Mouse (Mus musculus) neural tube, embryonic 12.5 days (tissue): ENCODE data around the gene Rad1. TPM values are rescaled to one million over a fixed set of nuclear protein-coding genes. Genes with fewer than 3 reads are reported as not detected.
"Not testable (repeated sequence)": the region's sequence is repeated elsewhere in the genome, so short reads cannot be mapped to it uniquely, and the experiment has no call there.

ENCODE experiments used
- ATAC-seq: fragments of 200-750 bp; cut with Nextera tagmentation; 2 replicates; pipeline ENCODE4 v1.8.0; 2017; ENCODE audit warnings: low read depth, mild to moderate bottlenecking, moderate TSS enrichment, moderate library complexity; ENCODE audit not compliant: low FRiP score
- H3K27ac ChIP-seq: fragments of 300-500 bp; sonication (generic); 2 replicates; pipeline ENCODE4 v1.5.1; 2016
- H3K27me3 ChIP-seq: fragments of 300-500 bp; sonication (generic); replicated peaks from 2 replicates; pipeline ENCODE4 v1.6.1; 2016; ENCODE audit warnings: mild to moderate bottlenecking
- H3K36me3 ChIP-seq: fragments of 300-500 bp; sonication (generic); 2 replicates; pipeline ENCODE4 v1.6.1; 2016; ENCODE audit warnings: mild to moderate bottlenecking
- H3K4me1 ChIP-seq: fragments of 300-500 bp; sonication (generic); 2 replicates; pipeline ENCODE4 v1.6.1; 2016
- H3K4me2 ChIP-seq: fragments of 300-500 bp; sonication (generic); replicated peaks from 2 replicates; pipeline ENCODE4 v1.6.1; 2016; ENCODE audit warnings: mild to moderate bottlenecking
- H3K4me3 ChIP-seq: fragments of 300-500 bp; sonication (generic); 2 replicates; pipeline ENCODE4 v1.5.1; 2016
- H3K9ac ChIP-seq: fragments of 300-500 bp; sonication (generic); 2 replicates; pipeline ENCODE4 v1.6.1; 2016; ENCODE audit warnings: mild to moderate bottlenecking
- H3K9me3 ChIP-seq: fragments of 300-500 bp; sonication (generic); 2 replicates; pipeline ENCODE4 v1.6.1; 2016; ENCODE audit warnings: mild to moderate bottlenecking
- WGBS: fragments of 180-500 bp; shearing (Covaris S2); methylation state at CpG from one replicate; pipeline ENCODE4 v1.1.7; 2016; 5-methylcytosine and 5-hydroxymethylcytosine counted together
- polyA plus RNA-seq: library from polyadenylated mRNA; unstranded; fragments of >200 nt; fragmentation: Nextera tagmentation; extraction: Ambion mirVana; gene quantifications from 2 replicates; pipeline ENCODE4 v1.2.1, GENCODE M21; 2016

The Rad1 gene
- polyA plus RNA-seq, 1 experiment from 2014 or later, result 37.6 TPM

DNA sequence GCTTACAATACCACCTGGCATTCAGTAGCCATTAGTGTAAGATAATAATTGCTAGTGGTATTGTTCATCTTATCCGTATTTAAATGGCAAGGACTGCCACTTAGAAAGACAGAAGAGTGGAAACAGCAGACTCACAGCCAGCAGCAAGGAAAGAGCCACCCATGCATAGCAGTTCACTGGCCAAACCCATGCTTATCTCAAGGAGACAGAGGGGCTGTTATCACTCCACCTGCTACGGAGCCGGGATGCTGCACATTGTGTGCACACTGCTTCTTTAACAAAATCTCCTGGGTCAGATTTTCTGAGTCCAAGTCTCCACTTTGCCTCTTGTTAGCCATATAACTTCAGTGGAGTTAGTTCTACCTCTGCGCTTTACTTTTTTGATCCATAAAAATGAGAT is 45.5 kb downstream of the Rad1 start:
- no peaks in the 10 kb centered on the region for H3K36me3 ChIP-seq
- H3K9me3 ChIP-seq, result no peaks in the 10 kb centered on the region
- H3K4me2 ChIP-seq, result no peak overlapping the region
- WGBS, result 88% methylated on average over 4 of the region's 4 CpGs
- H3K4me3 ChIP-seq, result no peak overlapping the region
- H3K4me1 ChIP-seq, result no peaks in the 10 kb centered on the region
- no peak overlapping the region for H3K9ac ChIP-seq
- H3K27me3 ChIP-seq, result no peaks in the 10 kb centered on the region
- no peak for ATAC-seq
- H3K27ac ChIP-seq, result no peak overlapping the region

DNA sequence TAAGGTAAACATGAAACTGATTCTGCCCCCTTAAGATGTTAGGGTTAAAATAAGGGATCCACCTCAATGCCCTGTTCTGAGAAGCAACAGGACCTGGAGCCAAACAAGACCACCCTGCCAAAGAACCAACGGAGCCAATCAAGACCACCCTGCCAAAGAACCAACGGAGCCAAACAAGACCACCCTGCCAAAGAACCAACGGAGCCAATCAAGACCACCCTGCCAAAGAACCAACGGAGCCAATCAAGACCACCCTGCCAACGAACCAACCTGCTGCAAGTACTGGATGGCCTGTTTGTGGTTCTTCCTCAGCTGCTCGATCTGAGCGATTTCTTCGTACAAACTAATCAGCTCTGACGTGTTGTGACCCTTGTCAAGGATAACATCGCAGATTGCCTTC is 47.5 kb downstream of the Rad1 start:
- H3K9me3 ChIP-seq, ATAC-seq, H3K9ac ChIP-seq, H3K4me3 ChIP-seq, H3K36me3 ChIP-seq, H3K27ac ChIP-seq, H3K4me1 ChIP-seq, H3K4me2 ChIP-seq, H3K27me3 ChIP-seq: not testable (repeated sequence)
- WGBS, result 95% methylated on average over 10 of the region's 10 CpGs

DNA sequence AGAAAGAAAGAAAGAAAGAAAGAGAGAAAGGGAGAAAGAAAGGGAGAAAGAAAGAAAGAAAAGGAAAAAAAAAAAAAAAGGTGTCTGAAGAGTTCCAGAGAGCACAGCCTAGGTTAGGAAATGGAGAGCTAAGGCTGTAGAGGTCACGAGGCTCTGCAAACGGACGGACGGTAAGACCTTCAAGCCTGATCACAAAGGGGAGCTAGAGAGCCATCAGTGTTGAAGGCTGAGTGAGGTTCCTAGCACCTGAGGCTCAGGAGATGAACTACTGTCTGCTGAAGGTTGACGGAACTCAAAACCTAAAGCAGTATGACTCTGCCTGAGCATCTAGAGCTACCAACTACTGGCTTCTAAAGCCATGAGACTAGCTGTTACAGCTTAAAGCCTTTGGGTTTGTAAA is 48.8 kb downstream of the Rad1 start:
- Histone ChIP-seq H3K4me3 (no peak overlapping the region), H3K4me2 (no peak overlapping the region), H3K27me3 (no peaks in the 10 kb centered on the region), H3K36me3 (no peaks in the 10 kb centered on the region), H3K4me1 (no peaks in the 10 kb centered on the region), H3K9me3 (no peaks in the 10 kb centered on the region), H3K9ac (no peak overlapping the region), H3K27ac (no peak overlapping the region)
- ATAC-seq, result no peak
- whole genome bisulfite sequencing, result 84% methylated on average over 5 of the region's 5 CpGs

- Histone ChIP-seq H3K4me3 (no peak overlapping the region), H3K9ac (no peak overlapping the region), H3K27me3 (no peaks in the 10 kb centered on the region), H3K36me3 (no peaks in the 10 kb centered on the region), H3K4me1 (no peaks in the 10 kb centered on the region), H3K4me2 (no peak overlapping the region), H3K9me3 (no peaks in the 10 kb centered on the region), H3K27ac (no peak overlapping the region)
- WGBS, result 88% methylated on average over 7 of the region's 7 CpGs
- no peak for ATAC-seq
Measured at GRCm38 (mm10) chr15:10535969-10536368, 50.2 kb downstream of the Rad1 start.

DNA sequence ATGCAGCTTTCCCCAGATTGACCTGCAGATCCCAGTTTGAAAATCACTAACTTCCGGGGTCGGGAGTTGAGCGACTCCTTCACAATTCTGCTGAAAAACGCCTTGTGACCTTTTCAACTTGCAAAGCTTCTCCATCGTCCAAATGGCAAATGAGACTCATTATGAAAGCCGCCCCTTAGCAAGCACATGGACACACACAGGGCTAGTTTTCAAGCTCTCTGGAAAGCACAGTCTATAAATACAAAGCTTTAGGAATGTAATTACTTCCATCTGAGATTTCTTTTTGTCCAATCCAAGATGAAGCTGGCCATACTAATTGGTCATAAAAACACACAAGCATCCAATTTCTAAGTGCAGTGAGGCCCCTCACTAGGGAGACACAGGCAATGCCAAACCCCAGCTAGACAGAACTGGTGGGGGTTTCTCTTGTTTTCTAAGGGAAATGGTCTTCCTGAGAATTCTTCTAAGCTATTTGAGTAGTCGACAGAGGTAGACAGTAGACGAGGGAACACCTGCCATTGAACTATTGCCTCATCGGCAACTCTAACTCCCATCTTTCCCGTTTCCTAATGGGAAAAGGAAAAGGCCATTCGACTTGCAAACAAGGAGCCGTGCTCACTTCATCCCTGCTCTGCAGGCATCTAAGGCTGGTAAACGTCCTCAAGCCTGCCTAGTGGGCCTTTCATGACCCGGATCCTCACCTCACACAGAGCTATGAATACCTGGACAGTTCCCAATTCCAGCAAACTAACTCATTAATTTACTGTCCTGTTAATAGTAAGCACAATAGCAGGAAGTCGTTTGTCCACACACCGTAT is 54.7 kb downstream of the Rad1 start:
- no peaks in the 10 kb centered on the region for H3K4me1 ChIP-seq
- H3K9me3 ChIP-seq, result no peaks in the 10 kb centered on the region
- WGBS, result 74% methylated on average over 16 of the region's 16 CpGs

More for the DNA sequence above, 54.7 kb downstream of the Rad1 start:
- Histone ChIP-seq H3K4me3 (no peak overlapping the region), H3K27ac (no peak overlapping the region), H3K4me2 (no peak overlapping the region), H3K27me3 (no peaks in the 10 kb centered on the region), H3K9ac (no peak overlapping the region), H3K36me3 (no peaks in the 10 kb centered on the region)
- no peak for ATAC-seq

Other genes with a start within 250 kb of the Rad1 start
- gene Gm21973, start 160.6 kb upstream of the Rad1 start, polyA plus RNA-seq, result not detected in 2 replicates
- not detected in 2 replicates for gene Agxt2, start 127.5 kb upstream of the Rad1 start, polyA plus RNA-seq
- gene Dnajc21, start 15.5 kb upstream of the Rad1 start, polyA plus RNA-seq, result 14.1 and 15.7 TPM in 2 replicates
- gene Brix1, start 71 bp upstream of the Rad1 start, polyA plus RNA-seq, result 100 and 101 TPM in 2 replicates
- not detected in 2 replicates for gene Ttc23l, start 72.7 kb downstream of the Rad1 start, polyA plus RNA-seq
- gene Rai14, start 228.6 kb downstream of the Rad1 start, polyA plus RNA-seq, result 63.0 and 63.3 TPM in 2 replicates